Mouse (Mus musculus) kidney, postnatal 0 days (tissue): ENCODE measurements at regions not wholly inside any gene's neighbourhood (a gene's known extent, or its start where the extent isn't known, plus 50 kb on each side); places are given as distances from the start of the nearest gene placed in this dataset.

Experiments used
- ATAC-seq: fragments of 200-750 bp; cut with Nextera tagmentation; replicated peaks from 2 replicates; pipeline ENCODE4 v1.8.0; 2017; ENCODE audit warnings: low read depth, moderate number of reproducible peaks, moderate TSS enrichment, moderate library complexity; ENCODE audit not compliant: low FRiP score
- DNase-seq: peaks from one replicate; pipeline ENCODE4 v3.0.0-alpha.2; 2016; ENCODE audit warnings: low spot score
- H3K27ac ChIP-seq: fragments of 300-500 bp; sonication (generic); 2 replicates; pipeline ENCODE4 v1.5.1; 2014; ENCODE audit warnings: mild to moderate bottlenecking
- H3K27me3 ChIP-seq: fragments of 300-500 bp; sonication (generic); 2 replicates; pipeline ENCODE4 v1.6.1; 2014; ENCODE audit warnings: low read length, mixed read lengths; ENCODE audit not compliant: insufficient read depth
- H3K36me3 ChIP-seq: fragments of 300-500 bp; sonication (generic); 2 replicates; pipeline ENCODE4 v1.6.1; 2014; ENCODE audit warnings: low read length, mixed read lengths; ENCODE audit not compliant: insufficient read depth
- H3K4me1 ChIP-seq: fragments of 300-500 bp; sonication (generic); replicated peaks from 2 replicates; pipeline ENCODE4 v1.6.1; 2014; ENCODE audit warnings: antibody characterized with exemption, low read length, mixed read lengths; ENCODE audit not compliant: insufficient read depth
- H3K4me2 ChIP-seq: fragments of 300-500 bp; sonication (generic); 2 replicates; pipeline ENCODE4 v1.6.1; 2014; ENCODE audit warnings: mild to moderate bottlenecking, low read length, moderate library complexity, mixed read lengths
- H3K4me3 ChIP-seq: fragments of 300-500 bp; sonication (generic); replicated peaks from 2 replicates; pipeline ENCODE4 v1.5.1; 2014; ENCODE audit warnings: low read depth, low read length
- H3K9ac ChIP-seq: fragments of 300-500 bp; sonication (generic); 2 replicates; pipeline ENCODE4 v1.6.1; 2014; ENCODE audit warnings: low read depth, low read length
- H3K9me3 ChIP-seq: fragments of 300-500 bp; sonication (generic); replicated peaks from 2 replicates; pipeline ENCODE4 v1.6.1; 2016; ENCODE audit warnings: low read length, inconsistent platforms, mixed read lengths
- CTCF ChIP-seq: IDR thresholded peaks from 2 replicates; pipeline ENCODE4 v1.5.1; 2016; ENCODE audit warnings: antibody characterized with exemption, low read depth, mild to moderate bottlenecking, moderate library complexity
- WGBS: fragments of 180-500 bp; shearing (Covaris S2); extraction: QIAGEN DNeasy Blood & Tissue Kit; methylation state at CpG from one replicate; pipeline ENCODE4 v1.1.7; 2014; 5-methylcytosine and 5-hydroxymethylcytosine counted together

DNA sequence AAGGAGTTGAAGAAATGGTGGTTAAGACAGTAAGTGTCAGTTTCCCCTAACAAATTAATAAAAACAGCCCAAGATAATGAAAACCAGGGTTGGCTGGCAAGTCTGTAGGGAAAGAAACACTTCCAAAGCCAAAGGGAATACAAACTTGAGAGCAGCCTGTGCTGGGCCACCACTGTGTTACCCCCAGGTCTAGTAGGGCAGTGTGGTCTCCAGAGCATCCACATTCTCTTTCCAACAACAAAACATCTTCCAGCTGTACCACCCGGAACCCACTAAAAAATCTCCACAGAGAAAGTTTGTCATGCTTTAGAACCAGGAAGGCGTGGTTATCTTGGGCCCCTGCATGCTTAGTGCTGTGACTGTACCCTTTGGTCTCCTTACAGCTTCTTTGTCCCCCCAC is 89.4 kb upstream of the Spag17 start:
- no peak overlapping the region for H3K4me2 ChIP-seq
- no peak for TF ChIP-seq CTCF
- 85% methylated on average over 2 of the region's 2 CpGs for WGBS
- H3K9ac ChIP-seq = no peak overlapping the region
- DNase-seq = no peak
- H3K36me3 ChIP-seq = no peaks in the 10 kb centered on the region
- H3K9me3 ChIP-seq = no peaks in the 10 kb centered on the region
- H3K27me3 ChIP-seq = no peaks in the 10 kb centered on the region
- H3K4me3 ChIP-seq = no peak overlapping the region
- no peaks in the 10 kb centered on the region for H3K4me1 ChIP-seq
- no peak for ATAC-seq
- no peak overlapping the region for H3K27ac ChIP-seq

DNA sequence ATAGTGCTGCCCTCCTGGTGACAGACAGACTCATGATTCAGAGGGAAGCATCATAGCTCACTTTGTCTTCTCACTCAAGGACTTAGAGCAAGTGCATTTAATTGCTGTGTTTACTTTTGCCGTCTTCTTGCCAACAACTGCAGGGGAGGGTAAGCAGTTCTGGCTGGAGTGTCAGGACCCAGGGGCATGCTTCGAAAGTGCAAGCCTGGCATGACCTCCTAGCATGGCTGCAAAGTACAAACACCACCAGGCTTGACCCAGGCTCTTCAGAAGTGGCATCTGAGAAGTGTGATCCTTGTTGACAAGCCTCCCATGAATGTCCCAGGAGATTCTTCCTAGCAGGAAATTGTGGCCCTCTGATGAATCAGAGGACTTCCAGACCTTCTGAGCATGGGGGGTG is 87.4 kb upstream of the Spag17 start:
- Histone ChIP-seq H3K27me3 (no peaks in the 10 kb centered on the region), H3K4me1 (no peaks in the 10 kb centered on the region), H3K36me3 (no peaks in the 10 kb centered on the region), H3K9me3 (no peaks in the 10 kb centered on the region), H3K27ac (no peak overlapping the region), H3K4me3 (no peak overlapping the region), H3K9ac (no peak overlapping the region), H3K4me2 (no peak overlapping the region)
- no peak for DNase-seq
- ATAC-seq = no peak
- 42% methylated on average over 2 of the region's 2 CpGs for WGBS
- TF ChIP-seq CTCF = no peak

DNA sequence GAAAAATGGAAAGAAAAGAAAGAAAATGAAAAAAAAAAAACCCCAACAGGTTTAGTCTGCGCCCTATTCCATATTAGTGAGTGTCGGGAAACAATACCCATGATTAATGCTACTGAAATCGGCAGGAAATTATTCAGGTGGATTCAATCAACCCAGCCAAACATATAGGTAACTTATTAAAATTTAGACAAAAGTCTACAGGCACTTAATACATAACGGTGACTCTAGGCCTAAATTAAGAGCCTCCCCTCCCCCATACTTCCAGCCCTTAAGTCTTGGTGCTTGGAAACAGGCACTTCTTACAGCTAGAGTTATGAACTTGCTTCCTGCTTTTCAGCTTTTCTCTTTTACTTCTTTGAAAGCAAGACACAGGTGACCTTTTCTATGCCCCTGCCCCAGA is 74.7 kb upstream of the Spag17 start:
- H3K36me3 ChIP-seq = no peaks in the 10 kb centered on the region
- no peaks in the 10 kb centered on the region for H3K27me3 ChIP-seq
- H3K27ac ChIP-seq = no peak overlapping the region
- no peak overlapping the region for H3K4me2 ChIP-seq
- no peaks in the 10 kb centered on the region for H3K9me3 ChIP-seq
- ATAC-seq (no peak), DNase-seq (no peak)
- no peak overlapping the region for H3K9ac ChIP-seq
- no peak overlapping the region for H3K4me3 ChIP-seq
- 0 out of 2 replicates have a peak, but pooled peaks cover 4% of the 10 kb centered on the region for H3K4me1 ChIP-seq
- TF ChIP-seq CTCF = no peak
- 58% methylated on average over 4 of the region's 4 CpGs for WGBS

DNA sequence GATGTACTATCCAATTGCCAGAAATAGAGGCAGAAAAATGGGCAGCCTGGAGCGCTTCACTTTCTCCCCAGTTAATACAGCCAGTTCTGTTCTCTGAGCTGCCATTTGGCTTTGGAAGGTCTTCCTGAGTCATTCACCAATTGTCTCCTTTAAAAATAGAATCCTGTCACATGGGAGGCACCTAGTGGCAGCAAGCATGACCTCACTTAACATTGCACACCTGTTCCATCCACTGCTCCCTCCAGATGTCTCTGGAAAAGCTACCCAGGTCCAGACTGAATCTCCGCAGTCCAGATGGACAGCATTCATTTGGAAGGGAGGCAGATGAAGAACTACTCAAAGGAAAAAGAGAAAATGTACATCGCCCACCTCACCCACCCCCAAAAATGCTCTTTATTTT is 73.9 kb upstream of the Spag17 start:
- no peak for DNase-seq
- Histone ChIP-seq H3K27ac (no peak overlapping the region), H3K9me3 (no peaks in the 10 kb centered on the region), H3K4me3 (no peak overlapping the region), H3K4me1 (0 out of 2 replicates have a peak, but pooled peaks cover 4% of the 10 kb centered on the region), H3K9ac (no peak overlapping the region), H3K27me3 (no peaks in the 10 kb centered on the region), H3K4me2 (no peak overlapping the region), H3K36me3 (no peaks in the 10 kb centered on the region)
- TF ChIP-seq CTCF = no peak
- 79% methylated on average over 3 of the region's 3 CpGs for WGBS
- ATAC-seq = no peak

DNA sequence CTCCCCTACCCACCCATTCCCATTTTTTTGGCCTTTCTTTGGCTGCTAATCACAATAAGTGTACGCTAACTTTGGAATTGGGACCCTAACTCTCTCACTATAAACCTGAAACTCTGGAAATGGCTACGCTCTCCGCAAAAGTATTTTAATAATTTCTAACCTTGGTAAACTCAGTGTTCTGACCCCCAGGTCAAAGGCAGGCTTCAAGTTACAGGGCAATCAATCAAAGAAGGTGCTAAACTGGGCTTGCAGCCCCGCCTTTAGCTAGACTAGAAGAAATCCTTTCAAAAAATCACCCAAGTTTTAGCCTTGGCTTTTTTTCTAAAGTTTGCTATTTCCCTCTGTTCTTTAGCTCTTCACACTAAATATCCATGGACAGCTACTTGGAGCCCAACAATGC is 72.4 kb upstream of the Spag17 start:
- Histone ChIP-seq H3K4me2 (no peak overlapping the region), H3K9me3 (no peaks in the 10 kb centered on the region), H3K4me3 (no peak overlapping the region), H3K36me3 (no peaks in the 10 kb centered on the region), H3K4me1 (0 out of 2 replicates have a peak, but pooled peaks cover 4% of the 10 kb centered on the region), H3K27me3 (no peaks in the 10 kb centered on the region), H3K9ac (no peak overlapping the region), H3K27ac (no peak overlapping the region)
- TF ChIP-seq CTCF = no peak
- DNase-seq (peak; percentile 1), ATAC-seq (no peak)
- 35% methylated on average over 4 of the region's 4 CpGs for WGBS

DNA sequence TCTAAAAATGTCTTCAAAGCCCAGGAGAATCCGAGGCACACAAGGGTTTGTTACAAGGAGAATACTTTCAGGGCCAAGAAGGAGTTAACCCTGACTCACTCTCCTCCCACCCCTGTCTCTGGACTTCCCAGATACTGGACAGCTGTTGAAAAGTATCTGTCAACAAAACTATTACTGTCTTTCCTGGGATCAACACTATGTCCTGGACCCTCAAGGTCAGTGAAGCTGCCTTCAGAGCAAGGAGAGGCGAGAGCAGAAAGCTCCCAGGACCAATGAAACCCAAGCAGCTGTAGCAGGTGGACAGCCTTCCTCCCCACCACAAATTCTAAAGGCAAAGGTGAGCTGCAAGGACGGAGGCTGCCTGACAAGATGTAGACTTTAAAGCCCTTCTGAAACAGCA is 70.1 kb upstream of the Spag17 start:
- Histone ChIP-seq H3K36me3 (no peaks in the 10 kb centered on the region), H3K9me3 (no peaks in the 10 kb centered on the region), H3K9ac (no peak overlapping the region), H3K27me3 (no peaks in the 10 kb centered on the region), H3K4me3 (no peak overlapping the region), H3K4me1 (0 out of 2 replicates have a peak, but pooled peaks cover 4% of the 10 kb centered on the region), H3K4me2 (no peak overlapping the region), H3K27ac (no peak overlapping the region)
- ATAC-seq (no peak), DNase-seq (peak; percentile 39)
- 29% methylated on average over 3 of the region's 3 CpGs for whole genome bisulfite sequencing
- TF ChIP-seq CTCF = no peak

DNA sequence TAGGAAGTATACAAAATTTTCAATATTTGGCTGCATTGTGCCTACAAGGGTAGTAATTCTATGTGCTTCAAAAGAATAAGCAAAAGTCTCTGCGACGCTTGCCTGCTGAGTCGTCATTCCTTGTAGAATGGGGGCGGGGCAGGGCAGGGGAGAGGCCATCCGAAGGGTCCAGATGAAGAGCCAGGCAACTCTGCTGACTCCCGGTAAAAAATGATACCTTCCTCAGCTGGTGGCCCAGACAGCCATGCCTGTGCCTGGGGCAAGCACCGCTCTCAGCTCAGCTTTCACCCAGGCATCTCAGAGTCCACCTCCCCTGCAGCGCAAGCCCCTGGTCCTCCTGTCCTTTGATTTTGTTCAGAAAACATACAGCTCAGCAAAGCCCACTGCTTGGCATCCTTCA is 67.2 kb upstream of the Spag17 start:
- 25% methylated on average over 8 of the region's 8 CpGs for WGBS
- no peak overlapping the region for H3K4me2 ChIP-seq
- no peak for TF ChIP-seq CTCF
- peak; percentile 47 for DNase-seq
- H3K9me3 ChIP-seq = no peaks in the 10 kb centered on the region
- H3K9ac ChIP-seq = no peak overlapping the region
- no peak for ATAC-seq
- H3K27ac ChIP-seq = no peak overlapping the region
- 0 out of 2 replicates have a peak, but pooled peaks cover 1% of the 10 kb centered on the region for H3K4me1 ChIP-seq
- H3K4me3 ChIP-seq = no peak overlapping the region
- no peaks in the 10 kb centered on the region for H3K27me3 ChIP-seq
- H3K36me3 ChIP-seq = no peaks in the 10 kb centered on the region
